Mouse (Mus musculus) effector memory CD4-positive, alpha-beta T cell, adult 5 months (primary cell): ENCODE measurements around the gene Nphp4. TPM values are rescaled to one million over a fixed set of nuclear protein-coding genes. Genes with fewer than 3 reads are reported as not detected.

Experiments
- polyA plus RNA-seq: library from polyadenylated mRNA; unstranded; fragments of 100-300 nt; shearing (Covaris generic); gene quantifications from one replicate; pipeline ENCODE4 v1.2.1, GENCODE M21; 2017

Gene Nphp4
- 2.0 TPM for polyA plus RNA-seq

DNA sequence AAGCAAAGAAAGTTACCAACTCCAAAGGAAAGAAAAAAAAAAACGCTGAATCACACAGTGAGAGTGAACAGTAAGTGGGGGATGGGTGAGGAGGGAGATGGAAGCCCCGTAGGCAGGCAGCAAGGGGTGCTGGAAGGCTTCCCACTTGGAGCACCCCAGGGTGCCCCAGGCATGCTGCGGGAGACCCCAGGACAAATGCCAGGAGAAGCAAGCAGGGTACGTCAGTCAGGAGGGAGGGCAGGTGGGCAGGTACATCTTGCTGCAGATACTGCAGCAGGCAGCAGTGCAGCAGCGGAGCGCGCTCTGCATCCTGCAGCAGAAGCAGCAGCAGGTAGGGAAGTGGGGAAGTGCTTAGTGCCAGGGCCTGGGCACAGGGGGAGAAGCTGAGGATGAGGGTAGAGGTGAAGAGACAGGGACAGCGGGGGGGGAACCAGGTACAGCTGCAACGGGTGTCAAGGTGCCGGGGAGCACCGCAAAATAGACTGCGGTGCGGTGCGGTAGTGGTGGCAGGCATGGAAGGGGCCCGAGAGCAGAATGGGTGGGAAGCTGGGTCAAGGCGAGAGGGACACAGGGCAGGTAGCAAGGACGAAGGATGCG lies at the start of gene Nphp4:
TSS of gene Nphp4 (plus strand) at position 280 of the 597 bp plus-strand sequence.

DNA sequence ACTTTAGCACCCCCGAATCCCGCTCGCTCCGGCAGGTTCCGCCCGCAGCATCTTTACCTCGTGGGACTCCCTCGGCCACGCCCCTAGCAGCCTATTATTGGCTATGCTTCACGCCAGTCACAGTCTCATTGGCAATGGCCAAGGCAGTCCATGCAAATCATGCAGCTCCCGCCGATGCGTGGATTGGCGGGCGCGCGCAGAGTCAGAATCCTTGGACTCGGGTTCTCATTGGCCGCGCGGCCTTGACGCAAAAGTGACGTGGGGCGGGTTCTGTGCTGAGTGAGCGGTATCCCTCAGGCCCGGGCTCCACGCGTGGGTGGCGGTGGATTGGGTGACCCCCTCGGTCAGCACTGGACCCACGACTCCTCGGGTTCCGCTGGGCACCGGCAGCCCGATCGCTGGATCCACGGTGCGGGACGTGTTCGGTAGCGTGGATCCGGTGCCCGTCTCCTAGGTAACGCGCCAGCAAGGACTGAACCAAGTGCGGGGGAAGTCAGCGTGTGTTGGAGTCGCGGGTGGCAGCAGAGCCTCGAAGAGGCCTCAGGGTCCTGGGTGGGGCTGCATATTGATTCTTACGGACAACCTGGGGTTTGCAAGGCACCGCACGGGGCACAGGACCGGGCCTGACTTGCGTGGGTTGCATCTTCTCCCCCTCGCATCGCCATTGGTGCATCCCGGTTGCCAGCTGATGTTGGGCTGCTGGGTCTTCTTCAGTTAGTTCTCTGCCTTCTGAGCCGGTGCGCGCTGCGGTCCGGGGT lies 1.1 kb downstream of the Nphp4 start, which contains the start of gene Kcnab2:
TSS of gene Kcnab2 (minus strand) at position 406 of the 758 bp plus-strand sequence.

Other genes with a start within 250 kb of the Nphp4 start
- gene Gpr153, start 202.5 kb upstream of the Nphp4 start, polyA plus RNA-seq, result 0.20 TPM
- gene Hes3, start 185.0 kb upstream of the Nphp4 start, polyA plus RNA-seq, result not detected
- gene Icmt, start 179.5 kb upstream of the Nphp4 start, polyA plus RNA-seq, result 20.6 TPM
- gene Rnf207, start 157.7 kb upstream of the Nphp4 start, polyA plus RNA-seq, result not detected
- gene Rpl22, start 151.0 kb upstream of the Nphp4 start, polyA plus RNA-seq, result 461 TPM
- gene Chd5, start 138.1 kb upstream of the Nphp4 start, polyA plus RNA-seq, result not detected
- 119 TPM for gene Kcnab2, start 1.2 kb downstream of the Nphp4 start, polyA plus RNA-seq